Mouse (Mus musculus) T-helper 17 cell (primary cell): Measurements from ENCODE around the gene Hist1h2bh.

Experiments
- in situ Hi-C, 2 experiments: fragments of 300-600 bp; cut with MboI, MseI; formaldehyde crosslinking; loops; 1 replicate in 1 of 2; 2 replicates in 1 of 2; pipeline ENCODE4 v1.15.1; 2025; ENCODE audit warnings: high pct_unique_total_duplicates in 2 of 2

The Hist1h2bh gene

DNA sequence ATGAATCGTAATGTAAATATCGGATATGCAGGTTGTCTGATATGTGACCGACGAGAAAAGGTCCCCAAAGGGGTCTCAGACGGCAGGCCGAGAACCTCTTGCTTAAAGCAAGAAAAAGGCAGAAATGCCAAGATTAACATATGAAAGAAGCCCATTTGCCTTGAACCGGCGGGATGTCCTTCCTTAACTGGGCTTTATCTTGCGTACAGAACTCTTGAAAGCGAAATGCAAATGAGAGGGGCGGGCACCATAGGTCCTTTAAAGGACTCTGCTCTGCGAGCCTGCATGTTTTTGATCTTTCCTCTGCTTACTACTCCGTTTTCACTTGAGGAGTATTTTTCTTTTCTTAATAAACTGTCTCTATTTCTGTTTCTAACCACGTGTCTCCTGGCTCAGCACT lies 51.2 kb downstream of the Hist1h2bh start:
- in situ Hi-C loops = loop anchor here in 1 of 2 experiments (10.0 kb wide), 1 partner anchor 187 kb away; no protein-coding TSS in a partner anchor
